Mouse (Mus musculus) hindbrain, embryonic 13.5 days (tissue): ENCODE data around the gene Ankrd13b. TPM values are rescaled to one million over a fixed set of nuclear protein-coding genes. Genes with fewer than 3 reads are reported as not detected.

Experiments used
- ATAC-seq: fragments of 200-750 bp; cut with Nextera tagmentation; 2 replicates; pipeline ENCODE4 v1.8.0; 2017; ENCODE audit warnings: moderate TSS enrichment; ENCODE audit not compliant: low FRiP score
- H3K27ac ChIP-seq: fragments of 300-500 bp; sonication (generic); 2 replicates; pipeline ENCODE4 v1.5.1; 2015; ENCODE audit warnings: inconsistent platforms, mild to moderate bottlenecking, moderate library complexity
- H3K27me3 ChIP-seq: fragments of 300-500 bp; sonication (generic); 2 replicates; pipeline ENCODE4 v1.6.1; 2015; ENCODE audit warnings: mild to moderate bottlenecking, inconsistent platforms
- H3K36me3 ChIP-seq: fragments of 300-500 bp; sonication (generic); 2 replicates; pipeline ENCODE4 v1.6.1; 2015; ENCODE audit warnings: mild to moderate bottlenecking, inconsistent platforms
- H3K4me1 ChIP-seq: fragments of 300-500 bp; sonication (generic); replicated peaks from 2 replicates; pipeline ENCODE4 v1.6.1; 2015; ENCODE audit warnings: inconsistent platforms
- H3K4me2 ChIP-seq: fragments of 300-500 bp; sonication (generic); 2 replicates; pipeline ENCODE4 v1.6.1; 2015; ENCODE audit warnings: inconsistent platforms, mild to moderate bottlenecking, moderate library complexity
- H3K4me3 ChIP-seq: fragments of 300-500 bp; sonication (generic); 2 replicates; pipeline ENCODE4 v1.5.1; 2015; ENCODE audit warnings: mild to moderate bottlenecking, inconsistent platforms
- H3K9ac ChIP-seq: fragments of 300-500 bp; sonication (generic); 2 replicates; pipeline ENCODE4 v1.6.1; 2015; ENCODE audit warnings: mild to moderate bottlenecking, inconsistent platforms
- H3K9me3 ChIP-seq: fragments of 300-500 bp; sonication (generic); 2 replicates; pipeline ENCODE4 v1.6.1; 2016; ENCODE audit warnings: inconsistent platforms
- WGBS: fragments of 180-500 bp; shearing (Covaris S2); methylation state at CpG from one replicate; pipeline ENCODE4 v1.1.7; 2015; 5-methylcytosine and 5-hydroxymethylcytosine counted together
- polyA plus RNA-seq: library from polyadenylated mRNA; unstranded; fragments of >200 nt; fragmentation: Nextera tagmentation; extraction: Ambion mirVana; gene quantifications from 2 replicates; pipeline ENCODE4 v1.2.1, GENCODE M21; 2015

The Ankrd13b gene
- polyA plus RNA-seq, 1 experiment from 2014 or later, result 29.4 TPM

- H3K4me2 ChIP-seq, result peak within 1 kb of the TSS; percentile 96
- no peaks in the 10 kb centered on the region for H3K9me3 ChIP-seq
- H3K27me3 ChIP-seq, result peaks cover 48% of the 10 kb centered on the region
- no peak within 1 kb of the TSS for H3K27ac ChIP-seq
- H3K4me1 ChIP-seq, result peaks cover 61% of the 10 kb centered on the region
- H3K4me3 ChIP-seq, result peak within 1 kb of the TSS; percentile 51
- H3K9ac ChIP-seq, result peak within 1 kb of the TSS; percentile 71
- 0 out of 2 replicates have a peak, but pooled peaks have one; percentile 21 for ATAC-seq
- 6% methylated on average over 39 of the region's 39 CpGs for WGBS
- H3K36me3 ChIP-seq, result no peaks in the 10 kb centered on the region
Observed at GRCm38 (mm10) chr11:77515637-77516552, 26.4 kb upstream of the Ankrd13b start, which contains the start of gene Trp53i13. Gene Trp53i13 (minus strand): TSS chr11:77515980.

DNA sequence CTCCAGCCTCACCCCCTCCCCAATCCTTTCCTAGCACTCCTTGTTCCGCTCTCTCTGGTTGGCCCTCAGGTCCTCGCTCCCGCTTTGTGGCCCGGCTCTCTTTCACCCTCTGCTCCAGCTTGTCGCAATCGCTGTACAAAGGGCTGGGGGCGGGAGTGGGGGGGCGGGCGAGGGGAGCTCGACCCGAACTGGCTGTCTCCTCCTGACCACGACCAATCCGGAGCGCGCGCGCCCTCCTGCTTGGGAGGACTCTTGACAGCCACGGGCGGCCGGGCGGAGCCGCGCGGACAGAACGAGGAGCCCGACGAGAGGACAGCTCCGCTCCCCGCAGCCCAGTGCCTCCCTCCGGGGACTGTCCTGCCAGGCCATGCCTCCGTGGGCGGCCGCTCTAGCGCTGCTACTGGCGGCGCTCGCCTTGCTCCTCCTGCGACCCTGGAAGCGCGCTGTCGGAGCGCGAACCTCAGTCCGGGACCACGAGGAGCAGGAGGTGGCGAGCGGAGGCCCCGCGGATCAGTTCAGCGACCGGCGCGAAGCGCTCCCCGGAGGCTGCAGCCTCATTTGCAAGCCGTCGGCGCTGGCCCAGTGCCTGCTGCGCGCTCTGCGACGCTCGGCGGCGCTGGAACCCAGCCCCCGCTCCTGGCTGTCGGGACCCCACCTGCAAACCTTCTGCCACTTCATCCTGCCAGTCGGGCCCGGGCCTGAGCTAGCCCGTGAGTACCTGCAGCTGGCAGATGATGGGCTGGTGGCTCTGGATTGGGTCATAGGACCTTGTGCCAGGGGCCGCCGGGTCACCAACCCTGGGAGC, 25.6 kb upstream of the Ankrd13b start, which contains the start of gene Abhd15:
Gene Abhd15, plus strand, starts transcription at position 290 of the 805 bp plus-strand sequence.
- Histone ChIP-seq H3K9me3 (no peaks in the 10 kb centered on the region), H3K4me3 (peak within 1 kb of the TSS; percentile 51), H3K27ac (no peak within 1 kb of the TSS), H3K27me3 (peaks cover 48% of the 10 kb centered on the region), H3K4me1 (peaks cover 54% of the 10 kb centered on the region), H3K36me3 (no peaks in the 10 kb centered on the region), H3K9ac (peak within 1 kb of the TSS; percentile 71), H3K4me2 (peak within 1 kb of the TSS; percentile 96)
- peak; percentile 49; the same call in 1 of the 2 replicates for ATAC-seq
- WGBS, result under 1% methylated on average over 64 of the region's 72 CpGs

DNA sequence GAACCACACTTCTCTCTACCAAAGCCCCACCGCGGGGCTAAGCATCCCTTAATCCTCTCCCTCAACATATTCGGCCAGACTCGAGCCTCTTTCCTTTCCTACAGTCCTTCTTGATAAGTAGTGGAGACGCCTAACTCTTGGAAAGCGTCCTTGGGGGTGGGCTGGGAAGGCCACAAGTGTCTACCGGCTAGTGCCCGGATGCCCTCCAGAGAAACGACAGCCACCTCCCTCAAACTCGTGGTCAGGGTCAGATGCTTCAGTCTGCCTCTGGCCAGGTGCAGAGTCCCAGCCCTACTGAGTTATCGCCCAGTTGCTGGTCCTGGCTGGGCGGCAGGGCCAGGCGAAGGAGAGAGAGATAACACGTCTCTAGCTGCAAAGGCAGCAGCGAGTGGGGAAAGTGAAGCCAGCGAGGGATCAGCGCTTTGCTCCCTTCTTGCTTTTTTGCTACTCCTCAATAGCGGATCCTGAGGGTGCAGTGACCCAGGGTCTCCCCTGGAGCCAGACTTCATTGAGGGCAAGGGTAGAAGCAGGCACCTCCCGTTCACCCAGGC, 24.9 kb upstream of the Ankrd13b start:
- Histone ChIP-seq H3K27ac (no peak overlapping the region), H3K4me2 (peak overlapping the region; percentile 96), H3K27me3 (peaks cover 48% of the 10 kb centered on the region), H3K4me1 (peaks cover 54% of the 10 kb centered on the region), H3K36me3 (no peaks in the 10 kb centered on the region), H3K9ac (peak overlapping the region; percentile 71), H3K4me3 (peak overlapping the region; percentile 51), H3K9me3 (no peaks in the 10 kb centered on the region)
- no peak for ATAC-seq
- WGBS, result 4% methylated on average over 19 of the region's 19 CpGs

- 4% methylated on average over 10 of the region's 10 CpGs for WGBS
Observed at GRCm38 (mm10) chr11:77513811-77514170, 24.3 kb upstream of the Ankrd13b start.

DNA sequence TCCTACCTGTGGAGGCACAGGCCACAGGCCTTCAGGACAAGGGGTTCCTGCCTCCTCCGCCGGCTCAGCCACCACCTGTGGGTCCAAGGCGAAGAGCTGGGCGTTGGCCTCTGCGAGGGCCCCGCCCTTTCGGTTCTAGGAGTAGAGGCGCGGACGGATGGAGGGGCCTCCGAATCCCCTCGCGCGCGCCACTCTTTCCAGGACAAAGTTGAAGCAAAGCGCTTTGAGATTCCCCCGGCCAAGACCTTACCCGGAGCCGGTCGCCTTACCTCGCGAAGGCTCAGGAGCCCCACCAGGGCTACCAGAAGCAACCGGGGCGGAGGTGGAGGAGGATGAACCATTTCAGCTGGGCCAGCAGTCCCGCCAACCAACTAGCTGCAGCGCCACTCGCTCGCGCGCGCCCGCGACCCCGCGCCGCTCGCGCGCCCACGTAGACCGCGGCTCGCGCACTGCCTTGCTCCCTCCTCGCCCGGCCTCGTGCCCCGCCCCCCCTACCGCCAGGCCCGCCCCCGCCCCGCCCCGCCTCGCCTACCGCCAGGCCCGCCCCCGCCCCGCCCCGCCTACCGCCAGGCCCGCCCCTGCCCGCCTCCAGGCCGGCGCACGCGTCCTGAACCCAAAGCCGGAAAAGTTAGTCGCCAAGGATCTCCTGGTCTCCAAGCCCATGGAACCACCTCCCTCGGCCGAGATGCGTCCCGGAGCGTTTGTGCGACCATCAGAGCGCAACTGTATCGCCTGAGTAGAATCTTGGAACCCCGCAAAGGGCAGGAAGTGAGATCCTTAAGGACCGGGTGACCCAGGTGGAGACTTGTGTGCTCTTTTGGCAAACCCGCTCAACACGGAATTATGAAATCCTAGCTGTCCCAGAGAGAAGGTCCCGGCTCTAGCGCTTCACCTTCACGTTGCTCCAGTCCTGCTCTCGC, 23.7 kb upstream of the Ankrd13b start:
- Histone ChIP-seq H3K4me1 (peaks cover 54% of the 10 kb centered on the region), H3K27ac (no peak overlapping the region)
- under 1% methylated on average over 72 of the region's 84 CpGs for WGBS

More at GRCm38 (mm10) chr11:77513811-77514170, 24.3 kb upstream of the Ankrd13b start:
- peaks cover 54% of the 10 kb centered on the region for H3K4me1 ChIP-seq
- no peak overlapping the region for H3K27ac ChIP-seq
- H3K4me3 ChIP-seq, result peak overlapping the region; percentile 60
- H3K27me3 ChIP-seq, result peaks cover 48% of the 10 kb centered on the region
- H3K4me2 ChIP-seq, result peak overlapping the region; percentile 96
- H3K9ac ChIP-seq, result peak overlapping the region; percentile 53; the same call in 1 of the 2 replicates
- H3K9me3 ChIP-seq, result no peaks in the 10 kb centered on the region
- ATAC-seq, result no peak
- H3K36me3 ChIP-seq, result peaks cover 5% of the 10 kb centered on the region; the same call in 1 of the 2 replicates

DNA sequence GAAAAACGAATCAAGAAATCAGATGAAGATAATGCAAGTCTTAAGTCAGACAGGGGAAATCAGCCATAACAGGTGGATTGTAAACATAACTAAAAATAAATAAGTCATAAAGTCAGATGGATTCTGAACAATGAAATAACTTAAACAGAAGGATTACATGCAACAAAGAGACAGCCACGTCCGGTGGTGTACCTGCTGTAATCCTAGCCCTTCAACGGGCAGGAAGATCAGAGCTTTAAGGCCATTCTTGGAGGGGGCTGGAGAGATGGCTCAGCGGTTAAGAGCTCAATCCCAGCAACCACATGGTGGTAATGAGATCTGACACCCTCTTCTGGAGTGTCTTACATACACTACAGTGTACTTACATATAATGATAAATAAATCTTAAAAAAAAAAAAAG, 21.9 kb upstream of the Ankrd13b start:
- Histone ChIP-seq H3K4me2 (no peak overlapping the region), H3K4me3 (no peak overlapping the region), H3K36me3 (peaks cover 21% of the 10 kb centered on the region), H3K9me3 (no peaks in the 10 kb centered on the region), H3K27ac (no peak overlapping the region), H3K4me1 (peaks cover 47% of the 10 kb centered on the region), H3K9ac (no peak overlapping the region), H3K27me3 (peaks cover 33% of the 10 kb centered on the region)
- no peak for ATAC-seq
- WGBS, result 85% methylated on average over 5 of the region's 5 CpGs

More for the DNA sequence above, 23.7 kb upstream of the Ankrd13b start:
- Histone ChIP-seq H3K9ac (peak overlapping the region; percentile 74), H3K9me3 (no peaks in the 10 kb centered on the region), H3K36me3 (peaks cover 6% of the 10 kb centered on the region; the same call in 1 of the 2 replicates), H3K4me3 (peak overlapping the region; percentile 60), H3K4me2 (peak overlapping the region; percentile 96), H3K27me3 (peaks cover 44% of the 10 kb centered on the region)
- ATAC-seq, result peak; percentile 61

GRCm38 (mm10) chr11:77508068-77509021, 18.9 kb upstream of the Ankrd13b start:
- 20% methylated on average over 49 of the region's 49 CpGs for WGBS

GRCm38 (mm10) chr11:77507426-77507825, 17.9 kb upstream of the Ankrd13b start:
- Histone ChIP-seq H3K27me3 (peaks cover 3% of the 10 kb centered on the region; the same call in 1 of the 2 replicates), H3K9me3 (no peaks in the 10 kb centered on the region), H3K4me1 (peaks cover 11% of the 10 kb centered on the region), H3K36me3 (peaks cover 60% of the 10 kb centered on the region), H3K9ac (no peak overlapping the region), H3K4me2 (no peak overlapping the region), H3K27ac (no peak overlapping the region), H3K4me3 (no peak overlapping the region)
- 0 out of 2 replicates have a peak, but pooled peaks have one; percentile 14 for ATAC-seq
- WGBS, result 72% methylated on average over 4 of the region's 4 CpGs

More at GRCm38 (mm10) chr11:77508068-77509021, 18.9 kb upstream of the Ankrd13b start:
- peaks cover 4% of the 10 kb centered on the region for H3K27me3 ChIP-seq
- H3K4me3 ChIP-seq, result peak overlapping the region; percentile 34
- H3K4me2 ChIP-seq, result peak overlapping the region; percentile 59
- H3K9me3 ChIP-seq, result no peaks in the 10 kb centered on the region
- H3K36me3 ChIP-seq, result peaks cover 51% of the 10 kb centered on the region
- H3K4me1 ChIP-seq, result peaks cover 17% of the 10 kb centered on the region
- ATAC-seq, result peak; percentile 48; the same call in 1 of the 2 replicates
- peak overlapping the region; percentile 60 for H3K9ac ChIP-seq
- H3K27ac ChIP-seq, result no peak overlapping the region

- Histone ChIP-seq H3K36me3 (peaks cover 65% of the 10 kb centered on the region), H3K4me1 (peaks cover 8% of the 10 kb centered on the region), H3K27ac (no peak overlapping the region), H3K4me3 (no peak overlapping the region), H3K9me3 (no peaks in the 10 kb centered on the region), H3K9ac (no peak overlapping the region), H3K4me2 (no peak overlapping the region), H3K27me3 (no peaks in the 10 kb centered on the region)
- no peak for ATAC-seq
- WGBS, result 83% methylated on average over 6 of the region's 6 CpGs
Observed at GRCm38 (mm10) chr11:77506941-77507340, 17.5 kb upstream of the Ankrd13b start.

GRCm38 (mm10) chr11:77506273-77506672, 16.8 kb upstream of the Ankrd13b start:
- peaks cover 9% of the 10 kb centered on the region for H3K4me1 ChIP-seq
- no peaks in the 10 kb centered on the region for H3K9me3 ChIP-seq
- no peak overlapping the region for H3K4me3 ChIP-seq
- no peak for ATAC-seq
- H3K4me2 ChIP-seq, result no peak overlapping the region
- no peak overlapping the region for H3K27ac ChIP-seq
- no peaks in the 10 kb centered on the region for H3K27me3 ChIP-seq
- no peak overlapping the region for H3K9ac ChIP-seq
- 81% methylated on average over 14 of the region's 14 CpGs for WGBS
- peaks cover 66% of the 10 kb centered on the region for H3K36me3 ChIP-seq
